Mouse (Mus musculus): ENCODE results near the gene Erp27. TPM values are rescaled to one million over a fixed set of nuclear protein-coding genes. Genes with fewer than 3 reads are reported as not detected.
"Not testable (repeated sequence)": the region's sequence is repeated elsewhere in the genome, so short reads cannot be mapped to it uniquely, and the experiment has no call there.

Gene Erp27
- polyA plus RNA-seq, 1 experiment from 2014 or later = not detected

- H3K27ac ChIP-seq = no peak overlapping the region
- no peaks in the 10 kb centered on the region for H3K36me3 ChIP-seq (replicated peaks)
- no peaks in the 10 kb centered on the region for H3K9me3 ChIP-seq
- 94% methylated on average over 2 of the region's 2 CpGs for WGBS
- H3K4me3 ChIP-seq (replicated peaks) = no peak overlapping the region
- H3K4me1 ChIP-seq = no peaks in the 10 kb centered on the region; the same call in 1 of the 2 replicates
- no peak for ATAC-seq (ENCODE audit: low FRiP score)
- H3K27me3 ChIP-seq = no peaks in the 10 kb centered on the region
- H3K9ac ChIP-seq = no peak overlapping the region
- H3K4me2 ChIP-seq = no peak overlapping the region
Measured at GRCm38 (mm10) chr6:136898954-136899353, 23.0 kb downstream of the Erp27 start.

GRCm38 (mm10) chr6:136898222-136898621, 23.8 kb downstream of the Erp27 start:
- 67% methylated on average over 4 of the region's 4 CpGs for WGBS
- Histone ChIP-seq H3K27me3 (no peaks in the 10 kb centered on the region), H3K4me1 (no peaks in the 10 kb centered on the region), H3K27ac (no peak overlapping the region), H3K36me3 (replicated peaks) (no peaks in the 10 kb centered on the region), H3K9ac (no peak overlapping the region), H3K9me3 (no peaks in the 10 kb centered on the region), H3K4me3 (replicated peaks) (no peak overlapping the region), H3K4me2 (no peak overlapping the region)
- ATAC-seq (ENCODE audit: low FRiP score) = no peak

- ATAC-seq (ENCODE audit: low FRiP score) = no peak
- H3K27ac ChIP-seq = no peak overlapping the region
- H3K36me3 ChIP-seq (replicated peaks) = no peaks in the 10 kb centered on the region
- H3K4me2 ChIP-seq = no peak overlapping the region
- H3K9me3 ChIP-seq = no peaks in the 10 kb centered on the region
- H3K27me3 ChIP-seq = no peaks in the 10 kb centered on the region
- H3K9ac ChIP-seq = no peak overlapping the region
- WGBS = 87% methylated on average over 4 of the region's 4 CpGs
- no peak overlapping the region for H3K4me3 ChIP-seq (replicated peaks)
- no peaks in the 10 kb centered on the region for H3K4me1 ChIP-seq
Measured at GRCm38 (mm10) chr6:136897789-136898188, 24.2 kb downstream of the Erp27 start.

- no peaks in the 10 kb centered on the region for H3K27me3 ChIP-seq
- WGBS = 67% methylated on average over 15 of the region's 15 CpGs
- no peak overlapping the region for H3K9ac ChIP-seq
- H3K36me3 ChIP-seq (replicated peaks) = no peaks in the 10 kb centered on the region
- no peak overlapping the region for H3K4me2 ChIP-seq
- H3K4me1 ChIP-seq = no peaks in the 10 kb centered on the region
- ATAC-seq (ENCODE audit: low FRiP score) = no peak
- no peak overlapping the region for H3K27ac ChIP-seq
- no peak overlapping the region for H3K4me3 ChIP-seq (replicated peaks)
- H3K9me3 ChIP-seq = no peaks in the 10 kb centered on the region
Measured at GRCm38 (mm10) chr6:136894532-136895339, 27.2 kb downstream of the Erp27 start.

- Histone ChIP-seq H3K9ac (no peak overlapping the region), H3K36me3 (replicated peaks) (no peaks in the 10 kb centered on the region), H3K27ac (no peak overlapping the region), H3K4me3 (replicated peaks) (no peak overlapping the region), H3K9me3 (no peaks in the 10 kb centered on the region), H3K4me1 (no peaks in the 10 kb centered on the region), H3K27me3 (no peaks in the 10 kb centered on the region), H3K4me2 (no peak overlapping the region)
- ATAC-seq (ENCODE audit: low FRiP score) = no peak
- WGBS = 89% methylated on average over 2 of the region's 2 CpGs
Measured at GRCm38 (mm10) chr6:136892002-136892401, 30.0 kb downstream of the Erp27 start.

- no peaks in the 10 kb centered on the region for H3K9me3 ChIP-seq
- no peak overlapping the region for H3K9ac ChIP-seq
- no peak for ATAC-seq (ENCODE audit: low FRiP score)
- no peaks in the 10 kb centered on the region for H3K4me1 ChIP-seq
- H3K27me3 ChIP-seq = no peaks in the 10 kb centered on the region
- no peak overlapping the region for H3K4me3 ChIP-seq (replicated peaks)
- H3K4me2 ChIP-seq = no peak overlapping the region
- WGBS = 91% methylated on average over 6 of the region's 6 CpGs
- no peak overlapping the region for H3K27ac ChIP-seq
- no peaks in the 10 kb centered on the region for H3K36me3 ChIP-seq (replicated peaks)
Measured at GRCm38 (mm10) chr6:136889554-136889953, 32.4 kb downstream of the Erp27 start.

GRCm38 (mm10) chr6:136889067-136889466, 32.9 kb downstream of the Erp27 start:
- no peaks in the 10 kb centered on the region for H3K4me1 ChIP-seq
- H3K36me3 ChIP-seq (replicated peaks) = no peaks in the 10 kb centered on the region
- ATAC-seq (ENCODE audit: low FRiP score) = no peak
- H3K9ac ChIP-seq = no peak overlapping the region
- H3K4me3 ChIP-seq (replicated peaks) = no peak overlapping the region
- H3K4me2 ChIP-seq = no peak overlapping the region
- no peak overlapping the region for H3K27ac ChIP-seq
- H3K9me3 ChIP-seq = no peaks in the 10 kb centered on the region
- 90% methylated on average over 6 of the region's 6 CpGs for WGBS
- no peaks in the 10 kb centered on the region for H3K27me3 ChIP-seq

GRCm38 (mm10) chr6:136887854-136888253, 34.1 kb downstream of the Erp27 start:
- H3K9me3 ChIP-seq = no peaks in the 10 kb centered on the region
- 86% methylated on average over 9 of the region's 9 CpGs for WGBS
- no peak overlapping the region for H3K4me3 ChIP-seq (replicated peaks)

GRCm38 (mm10) chr6:136884766-136885165, 37.2 kb downstream of the Erp27 start:
- not testable (repeated sequence) for H3K27ac ChIP-seq; H3K4me1 ChIP-seq; H3K4me2 ChIP-seq; H3K9ac ChIP-seq; ATAC-seq (ENCODE audit: low FRiP score); H3K36me3 ChIP-seq (replicated peaks); H3K4me3 ChIP-seq (replicated peaks); H3K27me3 ChIP-seq; H3K9me3 ChIP-seq
- WGBS = 62% methylated on average over 1 of the region's 1 CpGs

More at GRCm38 (mm10) chr6:136887854-136888253, 34.1 kb downstream of the Erp27 start:
- no peak overlapping the region for H3K4me2 ChIP-seq
- H3K36me3 ChIP-seq (replicated peaks) = no peaks in the 10 kb centered on the region
- H3K4me1 ChIP-seq = no peaks in the 10 kb centered on the region
- no peak overlapping the region for H3K9ac ChIP-seq
- H3K27me3 ChIP-seq = no peaks in the 10 kb centered on the region
- no peak overlapping the region for H3K27ac ChIP-seq
- no peak for ATAC-seq (ENCODE audit: low FRiP score)

- Histone ChIP-seq H3K4me2 (no peak overlapping the region), H3K9ac (no peak overlapping the region), H3K4me1 (no peaks in the 10 kb centered on the region), H3K36me3 (replicated peaks) (no peaks in the 10 kb centered on the region), H3K4me3 (replicated peaks) (no peak overlapping the region), H3K9me3 (no peaks in the 10 kb centered on the region), H3K27ac (no peak overlapping the region), H3K27me3 (no peaks in the 10 kb centered on the region)
- no peak for ATAC-seq (ENCODE audit: low FRiP score)
- 97% methylated on average over 6 of the region's 6 CpGs for WGBS
Measured at GRCm38 (mm10) chr6:136883961-136884360, 38.0 kb downstream of the Erp27 start.

GRCm38 (mm10) chr6:136883431-136883915, 38.5 kb downstream of the Erp27 start:
- no peak for ATAC-seq (ENCODE audit: low FRiP score)
- no peaks in the 10 kb centered on the region for H3K9me3 ChIP-seq
- 89% methylated on average over 3 of the region's 3 CpGs for WGBS
- no peak overlapping the region for H3K4me2 ChIP-seq
- H3K27me3 ChIP-seq = no peaks in the 10 kb centered on the region
- H3K4me3 ChIP-seq (replicated peaks) = no peak overlapping the region
- no peaks in the 10 kb centered on the region for H3K4me1 ChIP-seq
- no peak overlapping the region for H3K27ac ChIP-seq
- H3K36me3 ChIP-seq (replicated peaks) = no peaks in the 10 kb centered on the region
- H3K9ac ChIP-seq = no peak overlapping the region

GRCm38 (mm10) chr6:136881678-136882077, 40.3 kb downstream of the Erp27 start:
- Histone ChIP-seq H3K27me3 (no peaks in the 10 kb centered on the region), H3K4me2 (no peak overlapping the region), H3K4me3 (replicated peaks) (no peak overlapping the region), H3K27ac (no peak overlapping the region), H3K4me1 (no peaks in the 10 kb centered on the region), H3K9me3 (no peaks in the 10 kb centered on the region), H3K36me3 (replicated peaks) (no peaks in the 10 kb centered on the region), H3K9ac (no peak overlapping the region)
- ATAC-seq (ENCODE audit: low FRiP score) = no peak
- 75% methylated on average over 8 of the region's 8 CpGs for WGBS

GRCm38 (mm10) chr6:136875670-136876069, 46.3 kb downstream of the Erp27 start, which contains the start of gene Mgp:
Gene Mgp, minus strand, starts transcription at chr6:136875823.
- Histone ChIP-seq H3K9ac (no peak within 1 kb of the TSS), H3K27ac (no peak within 1 kb of the TSS), H3K4me3 (replicated peaks) (no peak within 1 kb of the TSS), H3K4me1 (peaks cover 3% of the 10 kb centered on the region; the same call in 1 of the 2 replicates), H3K9me3 (no peaks in the 10 kb centered on the region), H3K36me3 (replicated peaks) (no peaks in the 10 kb centered on the region), H3K4me2 (no peak within 1 kb of the TSS), H3K27me3 (no peaks in the 10 kb centered on the region)
- WGBS = 75% methylated on average over 9 of the region's 9 CpGs
- no peak for ATAC-seq (ENCODE audit: low FRiP score)
